In genomic region chr3:38849536-38849935, GRCm38 (mm10) we compare ENCODE assay signal across 8 mouse cellular contexts. TPM values are rescaled to one million over a fixed set of nuclear protein-coding genes. Genes with fewer than 3 reads are reported as not detected.
DNase-seq lines count a peak whose midpoint lies in the region; ATAC-seq and TF ChIP-seq lines count a peak whose summit lies in the region.

No protein-coding gene starts in this region.

- whole genome bisulfite sequencing in neural tube, embryonic 11.5 days: 44% methylated on average over 6 of the region's 6 CpGs
- WGBS in hindbrain, postnatal 0 days: 31% methylated on average over 6 of the region's 6 CpGs
- 14% methylated on average over 6 of the region's 6 CpGs for WGBS in lung, adult 2 months

- H3K4me3 ChIP-seq in neural tube, embryonic 11.5 days (ENCODE audit: low read depth, low read length): no peak overlapping the region
- H3K4me3 ChIP-seq in hindbrain, postnatal 0 days (ENCODE audit: low read length): no peak overlapping the region
- H3K4me3 ChIP-seq in lung, adult 2 months (replicated peaks; ENCODE audit: extremely low read depth, low read depth, low read length): no peak overlapping the region

- peak; percentile 83 for TF ChIP-seq CTCF in hindbrain, postnatal 0 days (IDR thresholded peaks at IDR 0.05; ENCODE audit: low read depth)
- TF ChIP-seq CTCF in lung, adult 2 months (IDR thresholded peaks at IDR 0.05; ENCODE audit: insufficient read depth, low read length): peak; percentile 12; the same call in 1 of the 2 replicates

- no peaks in the 10 kb centered on the region for H3K27me3 ChIP-seq in neural tube, embryonic 11.5 days (ENCODE audit: control insufficient read depth, insufficient read depth, low read length)
- no peaks in the 10 kb centered on the region for H3K27me3 ChIP-seq in hindbrain, postnatal 0 days (ENCODE audit: insufficient read depth, low read length)

- H3K4me1 ChIP-seq in neural tube, embryonic 11.5 days (ENCODE audit: control insufficient read depth, insufficient read depth, low read length): no peaks in the 10 kb centered on the region
- H3K4me1 ChIP-seq in hindbrain, postnatal 0 days (ENCODE audit: insufficient read depth, low read length): no peaks in the 10 kb centered on the region
- no peaks in the 10 kb centered on the region for H3K4me1 ChIP-seq in lung, adult 2 months (ENCODE audit: control insufficient read depth, insufficient read depth, low read length)

- no peaks in the 10 kb centered on the region for H3K36me3 ChIP-seq in neural tube, embryonic 11.5 days (ENCODE audit: control insufficient read depth, insufficient read depth, low read length)
- H3K36me3 ChIP-seq in hindbrain, postnatal 0 days (ENCODE audit: insufficient read depth, low read length): no peaks in the 10 kb centered on the region

- no peaks in the 10 kb centered on the region for H3K9me3 ChIP-seq in neural tube, embryonic 11.5 days (ENCODE audit: control insufficient read depth, low read length)
- no peaks in the 10 kb centered on the region for H3K9me3 ChIP-seq in hindbrain, postnatal 0 days (ENCODE audit: low read length)

- DNase-seq in neural tube, embryonic 11.5 days (ENCODE audit: low spot score): peak; percentile 54
- no peak for DNase-seq in neural tube, embryonic 10.5 days (ENCODE audit: extremely low spot score, low spot score)
- DNase-seq in adrenal gland, postnatal 36 days: peak; percentile 40 to 49
- DNase-seq in embryo, embryonic 11 days: peak; percentile 78
- DNase-seq in hindbrain, postnatal 0 days (ENCODE audit: low spot score): peak; percentile 89
- no peak for DNase-seq in lung, adult 2 months
- DNase-seq in right cerebral cortex, postnatal 25 days: peak; percentile 12
- DNase-seq in B cell, adult 2 months: no peak

- peak; percentile 55; the same call in 1 of the 2 replicates for ATAC-seq in neural tube, embryonic 11.5 days (ENCODE audit: insufficient read depth, low FRiP score, low TSS enrichment)
- 0 out of 2 replicates have a peak, but pooled peaks have one; percentile 51 for ATAC-seq in hindbrain, postnatal 0 days

- H3K4me2 ChIP-seq in neural tube, embryonic 11.5 days (ENCODE audit: low read depth): no peak overlapping the region
- H3K4me2 ChIP-seq in hindbrain, postnatal 0 days (ENCODE audit: low read depth, low read length): no peak overlapping the region

- no peak overlapping the region for H3K27ac ChIP-seq in neural tube, embryonic 11.5 days (ENCODE audit: low read depth, low read length)
- H3K27ac ChIP-seq in hindbrain, postnatal 0 days: no peak overlapping the region

- TF ChIP-seq POLR2A in lung, adult 2 months (IDR thresholded peaks at IDR 0.05; ENCODE audit: borderline replicate concordance, extremely low read depth, low read depth, low read length): no peak

- H3K9ac ChIP-seq in neural tube, embryonic 11.5 days (ENCODE audit: low read length): no peak overlapping the region
- no peak overlapping the region for H3K9ac ChIP-seq in hindbrain, postnatal 0 days (replicated peaks; ENCODE audit: low read length)

RNA-seq across cellular contexts. Expression of gene Fat4, which starts 37.2 kb away (rescaled TPM):
- polyA plus RNA-seq in neural tube, embryonic 11.5 days (2014; fragmentation: Nextera tagmentation; extraction: Ambion mirVana): 12.4 and 14.5 TPM in 2 replicates
- 10 to 100 TPM; 13.3 to 27.2 TPM for total RNA-seq in adrenal gland, postnatal 36 days (2021)
- total RNA-seq in hindbrain, postnatal 0 days (2014; rRNA removed): 66.0 and 75.0 TPM in 2 replicates
- 4.1 and 4.2 TPM in 2 replicates for polyA plus RNA-seq in hindbrain, postnatal 0 days (2015; fragmentation: Nextera tagmentation; extraction: Ambion mirVana)
- polyA plus RNA-seq in lung, adult 2 months (2012; rRNA removed): 4.2 and 5.3 TPM in 2 replicates

Comparison
In these comparisons a context has a peak if more than half of its experiments do, and no peak if none do; other contexts are left out.
1. DNase-seq: peak in neural tube, embryonic 11.5 days (single experiment), adrenal gland, postnatal 36 days (2 of 2), embryo, embryonic 11 days (single experiment), hindbrain, postnatal 0 days (single experiment) and right cerebral cortex, postnatal 25 days (single experiment); none in neural tube, embryonic 10.5 days (single experiment), lung, adult 2 months (single experiment) and B cell, adult 2 months (0 of 2).